Mouse (Mus musculus) embryonic stem cell, embryonic (primary cell): ENCODE results near the gene Ppif.

Source experiments
- CTCF ChIA-PET, 4 experiments: fragments of 300-600 bp in 2 of 4; fragments of 350-600 bp in 2 of 4; sonication (Branson Sonifier 250); formaldehyde crosslinking; loops; one replicate each; lab custom pipeline; 2022; ENCODE audit warnings: inconsistent platforms in 2 of 4; lab: Charles Lee
- POLR2A ChIA-PET, 4 experiments: fragments of 300-600 bp in 2 of 4; fragments of 350-600 bp in 2 of 4; sonication (Branson Sonifier 250); formaldehyde crosslinking; loops; one replicate each; lab custom pipeline; 2022; ENCODE audit warnings: antibody characterized with exemption in 4 of 4, inconsistent platforms in 1 of 4; lab: Charles Lee

Ppif gene

DNA sequence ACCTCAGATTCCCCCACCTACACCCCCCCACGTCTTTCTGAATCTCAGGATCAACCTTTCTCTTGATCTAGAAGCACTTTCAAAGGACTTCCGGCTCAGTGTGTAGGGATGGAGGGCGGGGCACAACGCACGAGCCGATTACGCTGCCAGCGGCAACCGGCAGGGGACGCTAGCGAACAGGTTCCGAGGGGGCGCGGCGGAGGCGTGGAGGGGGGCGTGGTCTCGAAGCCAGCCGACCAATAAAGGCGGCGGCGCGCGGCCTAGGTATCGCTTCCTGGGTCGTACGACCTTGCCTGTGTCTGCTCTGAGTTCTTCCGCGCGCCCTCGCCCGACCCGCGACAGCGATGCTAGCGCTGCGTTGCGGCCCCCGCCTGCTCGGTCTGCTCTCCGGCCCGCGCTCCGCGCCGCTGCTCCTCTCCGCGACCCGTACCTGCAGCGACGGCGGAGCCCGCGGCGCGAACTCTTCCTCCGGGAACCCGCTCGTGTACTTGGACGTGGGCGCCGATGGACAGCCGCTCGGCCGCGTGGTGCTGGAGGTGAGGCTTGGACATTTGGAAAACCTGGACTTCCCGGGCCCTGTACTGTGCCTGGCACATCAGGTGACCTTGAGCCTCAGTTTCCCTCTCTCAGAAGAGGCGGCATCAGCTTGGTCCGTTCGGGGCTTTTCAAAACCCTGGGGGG lies at the start of gene Ppif:
TSS of gene Ppif (plus strand) at position 267 of the 681 bp plus-strand sequence.
- CTCF ChIA-PET = interaction anchor here in 3 of 4 experiments (0.7 to 2.0 kb wide), 6 partner anchors 14 to 66 kb away, joined by 3 to 5 read pairs (median 4); no protein-coding TSS in a partner anchor
- POLR2A ChIA-PET = interaction anchor here in 3 of 4 experiments (0.7 to 2.0 kb wide), 19 partner anchors 7 to 1203 kb away, joined by 3 to 10 read pairs (median 4); partner anchors contain the start of genes Anxa11 (in 1 of the 3) and Zcchc24 (in 1 of the 3)

DNA sequence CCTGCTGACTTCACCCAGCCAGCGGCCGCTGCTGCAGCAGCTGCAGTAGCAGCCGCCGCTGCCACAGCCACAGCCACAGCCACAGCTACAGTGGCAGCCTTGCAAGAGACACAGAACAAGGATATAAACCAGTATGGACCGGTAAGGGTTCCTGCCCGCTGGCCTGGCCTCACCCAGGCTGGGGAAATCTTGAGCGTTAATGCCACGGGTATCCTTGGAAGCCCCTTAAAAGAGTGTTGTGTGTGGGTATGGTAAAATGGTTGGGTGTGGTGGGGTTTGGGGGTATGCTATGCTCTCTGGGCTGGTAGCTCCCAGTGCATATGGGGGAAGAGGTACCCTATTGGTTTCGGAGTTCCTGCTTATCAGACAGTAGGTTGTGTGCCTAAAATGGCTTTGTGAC lies 48.2 kb upstream of the Ppif start:
- POLR2A ChIA-PET = interaction anchor here in 3 of 4 experiments (0.5 to 1.8 kb wide), 18 partner anchors 9 to 195 kb away, joined by 3 to 12 read pairs (median 3); no protein-coding TSS in a partner anchor
- CTCF ChIA-PET = interaction anchor here (0.5 to 2.0 kb wide), 90 partner anchors 8 to 756 kb away, joined by 3 to 26 read pairs (median 4); partner anchors contain the start of gene Zcchc24 (in 1 of the 4)

DNA sequence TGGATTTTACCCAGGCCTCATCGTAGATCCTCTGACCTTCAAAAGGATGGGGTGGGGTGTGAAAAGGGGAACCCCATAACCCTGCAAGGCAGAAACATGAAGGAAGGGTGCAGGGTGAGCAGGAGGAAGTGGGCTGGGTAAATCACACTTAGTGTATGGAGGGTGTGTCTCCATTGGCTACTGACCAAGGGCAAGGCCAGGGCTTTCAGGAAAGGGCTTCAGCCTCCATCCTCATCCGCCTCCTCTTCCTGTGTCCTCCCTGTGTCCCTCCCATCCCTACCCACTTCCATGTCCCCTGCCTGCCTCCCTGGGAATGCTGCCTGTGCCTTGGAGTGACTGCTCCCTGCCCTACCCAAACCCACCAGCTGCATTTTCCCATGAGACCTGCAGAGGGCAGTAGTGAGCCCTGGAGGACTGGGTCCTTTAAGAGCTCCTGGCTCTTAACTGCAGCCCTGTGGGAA lies 47.8 kb upstream of the Ppif start:
- POLR2A ChIA-PET = interaction anchor here in 3 of 4 experiments (0.5 to 1.8 kb wide), 20 partner anchors 10 to 195 kb away, joined by 3 to 12 read pairs (median 3); no protein-coding TSS in a partner anchor
- CTCF ChIA-PET = interaction anchor here (0.5 to 2.0 kb wide), 116 partner anchors 9 to 912 kb away, joined by 3 to 26 read pairs (median 4); partner anchors contain the start of genes Zcchc24 (in 1 of the 4) and Zmiz1 (in 1 of the 4)

DNA sequence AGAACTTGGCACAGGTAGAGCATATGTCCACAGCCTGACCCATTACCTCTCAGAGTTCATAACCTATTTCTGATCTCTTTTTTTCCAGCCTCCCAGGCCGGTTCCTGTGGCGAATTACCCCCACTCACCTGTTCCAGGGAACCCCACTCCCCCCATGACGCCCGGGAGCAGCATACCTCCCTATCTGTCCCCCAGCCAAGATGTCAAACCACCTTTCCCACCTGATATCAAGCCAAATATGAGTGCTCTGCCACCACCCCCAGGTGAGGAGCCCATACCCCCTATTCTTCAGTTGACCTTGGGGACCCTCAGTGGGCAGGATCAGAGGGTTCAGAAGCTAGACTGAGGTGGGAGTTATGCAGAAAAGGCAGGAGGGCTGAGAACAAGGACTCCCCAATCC lies 42.8 kb upstream of the Ppif start:
- ChIA-PET CTCF (interaction anchor here in 1 of 4 experiments (0.8 kb wide), 1 partner anchor 14 kb away, joined by 3 read pairs; no protein-coding TSS in a partner anchor), POLR2A (interaction anchor here in 2 of 4 experiments (0.6 to 1.2 kb wide), 4 partner anchors 9 to 43 kb away, joined by 3 read pairs; no protein-coding TSS in a partner anchor)

DNA sequence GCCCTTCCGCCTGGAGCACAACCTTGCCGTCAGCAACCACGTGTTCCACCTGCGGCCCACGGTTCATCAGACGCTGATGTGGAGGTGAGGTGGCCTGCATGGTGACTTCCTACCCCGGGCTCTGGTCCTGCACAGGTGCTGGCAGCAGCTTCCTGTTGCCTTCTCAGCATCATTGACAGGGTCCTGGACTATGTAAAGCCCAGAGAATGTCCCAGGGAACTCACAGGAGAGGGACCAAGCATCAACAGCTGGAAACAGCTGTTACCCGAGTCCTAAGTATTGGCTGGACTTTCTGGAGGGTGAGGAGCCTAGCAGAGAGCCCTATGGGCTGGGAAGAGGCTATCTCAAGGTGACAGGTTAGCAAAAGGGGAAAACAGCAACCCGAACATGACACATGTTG lies 42.0 kb upstream of the Ppif start:
- CTCF ChIA-PET = interaction anchor here in 1 of 4 experiments (0.8 kb wide), 1 partner anchor 13 kb away, joined by 3 read pairs; no protein-coding TSS in a partner anchor
- POLR2A ChIA-PET = interaction anchor here in 2 of 4 experiments (0.6 to 1.2 kb wide), 6 partner anchors 8 to 49 kb away, joined by 3 read pairs; no protein-coding TSS in a partner anchor

DNA sequence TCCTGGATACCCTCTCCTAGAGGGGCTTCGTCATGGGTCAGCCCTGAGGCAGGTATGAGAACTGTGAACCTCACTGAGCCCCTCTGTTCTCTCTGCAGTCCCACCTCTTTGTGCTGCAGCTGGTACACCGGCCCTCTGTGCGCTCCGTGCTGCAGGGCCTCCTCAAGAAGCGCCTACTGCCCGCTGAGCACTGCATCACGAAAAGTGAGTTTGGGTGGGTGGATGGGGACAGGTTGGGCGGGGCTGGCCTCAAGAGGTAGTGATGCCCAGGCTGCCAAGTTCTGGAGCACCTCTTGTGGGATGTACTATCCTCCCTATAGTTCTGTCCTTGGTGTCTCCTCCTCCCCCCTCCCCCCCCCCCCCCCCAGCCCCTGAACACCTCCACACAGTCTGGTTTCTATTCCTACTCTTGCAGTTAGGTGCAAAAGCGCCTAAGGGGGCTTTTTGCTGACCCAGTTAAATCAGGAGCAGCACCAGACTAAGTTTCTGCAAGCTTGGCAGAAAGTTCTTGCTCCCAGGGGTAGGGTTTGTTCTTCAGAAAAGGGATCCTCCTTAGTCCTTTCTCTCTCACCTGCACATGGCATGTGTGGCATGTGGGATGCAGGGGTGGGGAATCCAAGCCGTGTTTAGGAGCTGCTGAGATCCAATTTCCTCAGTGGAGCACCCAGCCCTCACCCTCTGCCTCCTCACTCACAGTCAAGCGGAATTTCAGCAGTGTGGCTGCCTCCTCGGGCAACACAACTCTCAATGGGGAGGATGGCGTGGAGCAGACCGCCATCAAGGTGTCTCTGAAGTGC lies 39.4 kb upstream of the Ppif start:
- ChIA-PET CTCF (interaction anchor here in 2 of 4 experiments (1.1 to 2.6 kb wide), 2 partner anchors 8 to 9 kb away, joined by 4 to 15 read pairs; no protein-coding TSS in a partner anchor), POLR2A (interaction anchor here in 1 of 4 experiments (0.6 kb wide), 1 partner anchor 1162 kb away, joined by 4 read pairs; no protein-coding TSS in a partner anchor)

DNA sequence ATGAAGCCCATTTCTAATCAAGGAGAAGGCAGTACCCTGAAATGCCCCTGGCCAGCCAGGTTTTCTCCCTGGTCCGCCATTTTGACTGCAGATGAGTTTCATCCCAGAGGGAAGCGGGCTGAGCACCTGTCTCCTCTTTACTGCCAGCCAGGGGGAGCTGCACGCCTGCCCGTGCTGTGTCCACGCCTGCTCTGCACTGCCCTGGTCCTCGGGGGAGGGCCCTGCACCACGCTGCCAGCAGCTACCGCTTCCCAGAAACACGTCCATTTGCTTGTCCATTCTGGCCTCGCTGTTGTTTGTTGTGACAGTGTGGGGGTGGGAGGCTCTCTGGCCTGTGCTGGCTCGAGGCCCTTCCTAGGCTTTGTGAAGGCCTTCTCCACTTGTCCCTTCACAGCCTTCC lies 33.3 kb upstream of the Ppif start:
- CTCF ChIA-PET = interaction anchor here (0.6 to 2.3 kb wide), 9 partner anchors 10 to 1936 kb away, joined by 3 to 26 read pairs (median 4); no protein-coding TSS in a partner anchor
- POLR2A ChIA-PET = interaction anchor here in 3 of 4 experiments (0.6 to 2.8 kb wide), 11 partner anchors 9 to 1369 kb away, joined by 3 to 12 read pairs (median 3); partner anchors contain the start of gene Anxa11 (in 1 of the 3)

DNA sequence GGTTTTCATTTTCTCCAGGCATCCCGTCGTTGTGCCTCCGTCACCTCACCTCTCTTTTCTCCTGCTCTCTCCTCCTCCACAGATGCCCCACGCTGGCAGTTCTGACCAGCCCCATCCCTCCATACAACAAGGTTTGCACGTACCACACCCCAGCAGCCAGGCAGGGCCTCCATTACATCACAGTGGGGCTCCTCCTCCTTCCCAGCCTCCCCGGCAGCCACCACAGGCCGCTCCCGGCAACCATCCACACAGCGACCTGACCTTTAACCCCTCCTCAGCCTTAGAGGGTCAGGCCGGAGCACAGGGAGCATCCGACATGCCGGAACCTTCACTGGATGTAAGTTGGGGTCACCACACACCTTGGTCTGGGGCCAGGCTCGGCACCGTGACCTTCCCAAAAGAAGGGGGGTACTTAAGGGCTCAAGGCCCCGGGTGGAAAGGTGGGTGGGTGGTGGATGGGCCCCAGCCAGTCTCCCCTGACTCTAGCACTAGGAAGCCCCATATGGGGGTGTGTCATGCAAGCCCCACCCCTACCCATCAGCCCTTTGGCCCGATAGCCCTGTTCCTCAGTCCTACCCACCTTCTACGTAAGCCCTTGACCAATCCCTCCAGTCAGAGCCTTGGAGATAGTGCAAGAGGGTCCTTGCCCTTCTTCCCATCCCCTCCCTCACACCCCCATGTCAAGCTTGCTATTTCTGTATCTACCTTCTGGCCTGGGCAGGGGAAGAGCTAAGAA lies 32.6 kb upstream of the Ppif start:
- POLR2A ChIA-PET = interaction anchor here in 2 of 4 experiments (0.7 to 2.8 kb wide), 9 partner anchors 10 to 142 kb away, joined by 3 to 12 read pairs (median 3); no protein-coding TSS in a partner anchor
- CTCF ChIA-PET = interaction anchor here in 3 of 4 experiments (0.5 to 2.3 kb wide), 9 partner anchors 15 to 1935 kb away, joined by 3 to 26 read pairs (median 4); partner anchors contain the start of gene Zcchc24 (in 1 of the 3)

DNA sequence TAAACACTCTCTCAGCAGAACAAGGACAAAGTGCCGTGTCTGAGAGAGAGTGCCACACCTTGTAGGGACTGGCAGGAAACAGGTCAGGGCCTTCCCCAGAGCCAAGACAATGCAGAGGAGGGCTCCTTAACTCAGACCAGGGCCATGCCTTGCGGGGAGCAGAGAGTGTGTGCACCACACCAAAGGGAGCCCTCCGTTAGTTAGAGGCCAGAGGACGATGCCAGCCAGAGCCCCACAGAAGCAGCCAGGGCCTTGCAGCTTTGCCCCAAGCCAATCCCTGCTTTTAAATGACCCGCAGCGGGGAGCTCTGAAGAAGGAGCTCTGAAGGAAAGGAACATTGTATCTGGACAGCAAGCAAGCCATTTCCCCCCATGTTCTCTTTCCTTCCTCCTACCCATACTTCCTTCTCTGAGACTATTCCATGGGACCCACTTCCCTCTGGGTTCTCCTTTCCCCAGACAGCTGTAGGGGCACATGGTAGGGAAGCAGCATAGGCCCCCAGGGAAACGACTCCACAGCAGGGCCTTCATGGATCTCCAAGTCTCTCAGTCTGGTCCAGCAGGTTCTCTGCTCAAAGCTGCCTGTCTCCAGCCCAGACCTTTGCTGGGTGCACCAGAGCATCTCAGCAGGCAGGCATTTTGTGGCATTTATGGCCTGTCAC lies 30.2 kb upstream of the Ppif start:
- POLR2A ChIA-PET = interaction anchor here in 3 of 4 experiments (0.6 to 3.3 kb wide), 10 partner anchors 9 to 1518 kb away, joined by 3 to 10 read pairs (median 4); partner anchors contain the start of genes Anxa11 (in 1 of the 3) and Ppif (in 1 of the 3)
- CTCF ChIA-PET = interaction anchor here in 1 of 4 experiments (1.9 kb wide), 1 partner anchor 18 kb away, joined by 6 read pairs; no protein-coding TSS in a partner anchor

DNA sequence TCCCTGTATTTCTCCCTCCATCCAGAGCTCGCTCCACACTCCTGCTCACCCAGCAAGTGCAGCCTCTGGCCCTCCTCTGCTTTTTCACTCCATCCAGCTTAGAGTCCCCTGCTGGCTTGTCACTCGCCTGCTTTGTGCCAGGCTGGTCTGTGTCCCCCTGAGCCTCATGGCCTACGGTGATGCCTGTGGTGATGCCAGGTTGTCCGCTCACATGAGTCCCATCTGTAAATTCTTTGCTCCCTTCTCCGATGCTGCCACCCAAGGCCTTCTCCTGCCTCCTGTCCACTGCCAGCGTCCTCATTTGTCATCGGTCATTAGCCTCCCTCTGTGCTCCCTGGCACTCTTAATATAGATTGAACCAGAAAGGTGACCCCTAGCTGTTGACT lies 29.7 kb upstream of the Ppif start:
- ChIA-PET CTCF (interaction anchor here in 1 of 4 experiments (1.6 kb wide), 1 partner anchor 18 kb away, joined by 8 read pairs; no protein-coding TSS in a partner anchor), POLR2A (interaction anchor here in 3 of 4 experiments (0.6 to 3.3 kb wide), 13 partner anchors 9 to 1518 kb away, joined by 3 to 10 read pairs (median 5); partner anchors contain the start of genes Anxa11 (in 1 of the 3) and Ppif (in 1 of the 3))

DNA sequence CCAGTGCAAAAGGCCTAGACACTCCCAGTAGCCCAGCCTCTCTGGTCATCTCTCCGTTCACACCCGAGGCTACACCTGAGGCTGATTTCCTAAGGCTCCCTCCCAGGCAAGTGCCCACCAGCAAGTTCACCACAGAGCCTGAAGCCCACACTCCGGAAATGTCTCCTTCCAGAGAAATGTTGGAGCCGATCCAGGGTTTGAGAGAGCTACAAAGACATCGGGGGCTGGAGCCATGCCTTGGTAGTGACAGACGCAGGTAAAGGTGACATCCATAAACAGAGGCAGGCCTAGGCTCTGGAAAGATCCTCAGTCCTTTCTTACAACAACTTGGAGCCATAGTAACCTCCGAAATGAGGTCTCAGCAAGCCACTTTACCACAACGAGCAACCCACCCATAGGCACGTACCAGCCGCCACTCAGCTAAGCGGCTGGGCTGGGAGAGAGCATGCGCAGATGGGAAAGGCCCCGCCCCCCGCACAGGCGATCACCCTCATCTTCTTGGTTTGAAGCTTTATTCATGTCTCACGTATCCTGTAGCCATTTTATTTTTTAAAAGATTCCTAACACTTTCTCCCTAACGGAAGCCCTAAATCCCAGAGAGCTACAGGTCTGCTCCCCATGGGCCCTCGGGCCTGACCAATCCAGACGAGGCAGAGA lies 28.5 kb upstream of the Ppif start:
- CTCF ChIA-PET = interaction anchor here (0.6 to 1.6 kb wide), 14 partner anchors 14 to 135 kb away, joined by 3 to 8 read pairs (median 4); no protein-coding TSS in a partner anchor

DNA sequence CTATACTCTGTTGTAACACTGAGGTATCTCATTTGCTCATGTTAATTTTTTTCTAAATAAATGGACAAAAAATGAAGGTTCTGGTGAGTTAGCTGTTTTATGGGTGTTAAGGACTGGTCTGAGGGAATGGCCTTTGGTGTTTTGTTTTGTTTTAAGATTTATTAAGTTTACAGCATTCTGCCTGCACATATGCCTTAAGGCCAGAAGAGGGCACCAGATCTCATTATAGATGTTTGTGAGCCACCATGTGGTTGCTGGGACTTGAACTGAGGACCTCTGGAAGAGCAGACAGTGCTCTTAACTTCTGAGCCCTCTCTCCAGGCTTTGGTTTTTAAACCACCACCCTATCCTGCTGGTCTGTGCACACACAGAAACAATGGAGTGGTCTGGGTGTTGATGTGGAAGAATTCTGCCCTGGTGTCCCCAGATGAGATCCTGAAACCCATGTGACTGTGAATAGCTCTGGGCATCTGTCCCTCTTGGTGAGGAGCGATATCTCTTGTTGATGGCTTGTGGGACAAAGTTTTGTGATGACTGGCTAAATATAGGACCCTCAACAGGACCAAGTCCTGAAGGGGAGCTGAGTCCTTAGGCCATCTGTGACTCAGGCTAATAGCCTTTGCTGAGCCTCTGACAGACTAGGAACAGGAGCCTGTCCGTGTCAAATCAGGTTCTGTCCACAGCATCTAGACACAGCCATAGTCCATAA lies 27.1 kb upstream of the Ppif start:
- ChIA-PET CTCF (interaction anchor here in 3 of 4 experiments (0.7 to 1.4 kb wide), 5 partner anchors 20 to 87 kb away, joined by 3 to 4 read pairs (median 3); no protein-coding TSS in a partner anchor), POLR2A (interaction anchor here in 2 of 4 experiments (1.0 to 3.3 kb wide), 6 partner anchors 21 to 176 kb away, joined by 4 to 10 read pairs (median 6); partner anchors contain the start of gene Anxa11 (in 1 of the 2))

More for the DNA sequence above, 28.5 kb upstream of the Ppif start:
- POLR2A ChIA-PET = interaction anchor here in 3 of 4 experiments (0.6 to 3.3 kb wide), 21 partner anchors 8 to 1229 kb away, joined by 3 to 10 read pairs (median 4); partner anchors contain the start of genes Anxa11 (in 1 of the 3) and Ppif (in 1 of the 3)

DNA sequence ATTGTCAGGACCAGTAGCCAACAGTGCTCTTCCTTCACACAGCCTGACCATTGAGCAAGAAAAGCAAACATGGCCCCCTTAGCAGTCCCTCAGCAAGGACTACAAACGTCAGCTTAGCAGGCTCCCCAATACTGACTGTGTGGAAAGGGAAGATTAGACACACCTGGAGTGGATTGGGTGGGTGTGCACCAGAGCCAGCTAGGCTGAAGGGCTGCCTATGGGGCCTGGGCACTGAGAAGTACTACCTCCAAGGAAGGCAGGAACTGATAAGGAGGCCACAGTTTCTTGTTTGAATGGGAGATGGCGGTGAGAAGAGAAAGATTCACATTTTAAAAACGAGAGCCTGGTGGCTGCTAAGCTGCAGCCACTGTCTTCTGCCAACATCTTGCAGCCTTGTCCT lies 26.4 kb upstream of the Ppif start:
- POLR2A ChIA-PET = interaction anchor here in 2 of 4 experiments (1.0 to 1.4 kb wide), 5 partner anchors 25 to 91 kb away, joined by 3 to 7 read pairs (median 4); no protein-coding TSS in a partner anchor
- CTCF ChIA-PET = interaction anchor here (0.5 to 1.4 kb wide), 7 partner anchors 21 to 520 kb away, joined by 3 to 4 read pairs (median 3); no protein-coding TSS in a partner anchor

DNA sequence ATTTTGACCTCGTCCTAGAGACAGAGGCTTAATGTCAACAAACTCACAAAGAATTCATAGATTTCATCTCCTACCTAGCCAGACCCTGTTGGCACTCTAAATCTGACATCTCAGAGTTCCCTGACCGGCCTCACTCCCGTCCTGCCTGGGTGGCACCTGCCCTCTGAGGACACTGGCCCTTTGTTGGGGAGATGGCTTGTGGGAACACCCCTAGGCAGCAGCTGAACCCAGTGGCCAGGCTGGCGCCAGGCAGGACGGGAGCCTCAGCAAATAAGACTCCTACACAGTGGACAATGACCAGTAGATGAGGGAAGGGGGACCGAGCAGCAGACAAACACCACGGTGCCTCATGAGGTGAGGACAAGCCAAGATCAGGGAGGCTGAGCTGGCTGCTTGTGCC lies 14.3 kb upstream of the Ppif start:
- CTCF ChIA-PET = interaction anchor here in 2 of 4 experiments (0.6 to 1.1 kb wide), 2 partner anchors 14 to 140 kb away, joined by 3 read pairs; no protein-coding TSS in a partner anchor
- POLR2A ChIA-PET = interaction anchor here in 1 of 4 experiments (0.9 to 1.3 kb wide), 2 partner anchors 19 to 42 kb away, joined by 3 to 4 read pairs; no protein-coding TSS in a partner anchor
